Mouse (Mus musculus) midbrain, embryonic 13.5 days (tissue): ENCODE measurements around the gene Lrrfip1. TPM values are rescaled to one million over a fixed set of nuclear protein-coding genes. Genes with fewer than 3 reads are reported as not detected.

Experiments used
- ATAC-seq: fragments of 200-750 bp; cut with Nextera tagmentation; 2 replicates; pipeline ENCODE4 v1.8.0; 2017; ENCODE audit warnings: mild to moderate bottlenecking, moderate TSS enrichment, moderate library complexity
- H3K27ac ChIP-seq: fragments of 300-500 bp; sonication (generic); 2 replicates; pipeline ENCODE4 v1.5.1; 2015; ENCODE audit warnings: inconsistent platforms, mild to moderate bottlenecking, moderate library complexity
- H3K27me3 ChIP-seq: fragments of 300-500 bp; sonication (generic); 2 replicates; pipeline ENCODE4 v1.6.1; 2015; ENCODE audit warnings: mild to moderate bottlenecking, inconsistent platforms
- H3K36me3 ChIP-seq: fragments of 300-500 bp; sonication (generic); 2 replicates; pipeline ENCODE4 v1.6.1; 2015; ENCODE audit warnings: mild to moderate bottlenecking, inconsistent platforms
- H3K4me1 ChIP-seq: fragments of 300-500 bp; sonication (generic); replicated peaks from 2 replicates; pipeline ENCODE4 v1.6.1; 2015; ENCODE audit warnings: inconsistent platforms
- H3K4me2 ChIP-seq: fragments of 300-500 bp; sonication (generic); replicated peaks from 2 replicates; pipeline ENCODE4 v1.6.1; 2015; ENCODE audit warnings: moderate library complexity, mild to moderate bottlenecking, inconsistent platforms
- H3K4me3 ChIP-seq: fragments of 300-500 bp; sonication (generic); replicated peaks from 2 replicates; pipeline ENCODE4 v1.5.1; 2015; ENCODE audit warnings: mild to moderate bottlenecking, inconsistent platforms
- H3K9ac ChIP-seq: fragments of 300-500 bp; sonication (generic); replicated peaks from 2 replicates; pipeline ENCODE4 v1.6.1; 2015; ENCODE audit warnings: mild to moderate bottlenecking, inconsistent platforms
- H3K9me3 ChIP-seq: fragments of 300-500 bp; sonication (generic); 2 replicates; pipeline ENCODE4 v1.6.1; 2016; ENCODE audit warnings: mild to moderate bottlenecking, inconsistent platforms
- WGBS: fragments of 180-500 bp; shearing (Covaris S2); methylation state at CpG from one replicate; pipeline ENCODE4 v1.1.7; 2015; 5-methylcytosine and 5-hydroxymethylcytosine counted together
- polyA plus RNA-seq: library from polyadenylated mRNA; unstranded; fragments of >200 nt; fragmentation: Nextera tagmentation; extraction: Ambion mirVana; gene quantifications from 2 replicates; pipeline ENCODE4 v1.2.1, GENCODE M21; 2015

Gene Lrrfip1
- polyA plus RNA-seq: 23.0 and 23.6 TPM in 2 replicates

GRCm38 (mm10) chr1:90998268-90998890 is at the start of gene Lrrfip1:
Gene Lrrfip1, plus strand, starts transcription at chr1:90998737.
- Histone ChIP-seq H3K36me3 (no peaks in the 10 kb centered on the region), H3K4me3 (peak within 1 kb of the TSS; percentile 78), H3K4me1 (peaks cover 26% of the 10 kb centered on the region), H3K4me2 (peak within 1 kb of the TSS; percentile 98), H3K27me3 (no peaks in the 10 kb centered on the region; the same call in 1 of the 2 replicates), H3K9me3 (no peaks in the 10 kb centered on the region), H3K9ac (peak within 1 kb of the TSS; percentile 86), H3K27ac (peak within 1 kb of the TSS; percentile 39; the same call in 1 of the 2 replicates)
- 3% methylated on average over 44 of the region's 59 CpGs for WGBS
- peak; percentile 87 for ATAC-seq

GRCm38 (mm10) chr1:90949309-90949708 is 49.2 kb upstream of the Lrrfip1 start:
- Histone ChIP-seq H3K9me3 (no peaks in the 10 kb centered on the region), H3K27ac (no peak overlapping the region), H3K4me1 (no peaks in the 10 kb centered on the region), H3K27me3 (no peaks in the 10 kb centered on the region), H3K4me2 (no peak overlapping the region), H3K36me3 (no peaks in the 10 kb centered on the region), H3K4me3 (no peak overlapping the region), H3K9ac (no peak overlapping the region)
- 81% methylated on average over 9 of the region's 9 CpGs for WGBS
- no peak for ATAC-seq

- H3K9me3 ChIP-seq: no peaks in the 10 kb centered on the region
- no peak overlapping the region for H3K9ac ChIP-seq
- H3K4me2 ChIP-seq: no peak overlapping the region
- no peak for ATAC-seq
- no peaks in the 10 kb centered on the region for H3K27me3 ChIP-seq
- WGBS: 88% methylated on average over 7 of the region's 7 CpGs
- H3K4me3 ChIP-seq: no peak overlapping the region
- no peaks in the 10 kb centered on the region for H3K36me3 ChIP-seq
- H3K4me1 ChIP-seq: no peaks in the 10 kb centered on the region
- H3K27ac ChIP-seq: no peak overlapping the region
Observed at GRCm38 (mm10) chr1:90951670-90952069, 46.9 kb upstream of the Lrrfip1 start.

- ATAC-seq: no peak
- H3K27me3 ChIP-seq: no peaks in the 10 kb centered on the region
- 77% methylated on average over 8 of the region's 8 CpGs for WGBS
Observed at GRCm38 (mm10) chr1:90952808-90953207, 45.7 kb upstream of the Lrrfip1 start, which contains the start of gene Prlh. Gene Prlh, plus strand, starts transcription at chr1:90953108.

GRCm38 (mm10) chr1:90953688-90954087 is 44.8 kb upstream of the Lrrfip1 start:
- Histone ChIP-seq H3K4me3 (no peak overlapping the region), H3K9ac (no peak overlapping the region), H3K36me3 (no peaks in the 10 kb centered on the region), H3K4me2 (no peak overlapping the region), H3K9me3 (no peaks in the 10 kb centered on the region), H3K4me1 (no peaks in the 10 kb centered on the region), H3K27me3 (no peaks in the 10 kb centered on the region), H3K27ac (no peak overlapping the region)
- ATAC-seq: no peak
- 83% methylated on average over 11 of the region's 11 CpGs for WGBS

More at GRCm38 (mm10) chr1:90952808-90953207, 45.7 kb upstream of the Lrrfip1 start, which contains the start of gene Prlh:
- Histone ChIP-seq H3K4me2 (no peak within 1 kb of the TSS), H3K36me3 (no peaks in the 10 kb centered on the region), H3K27ac (no peak within 1 kb of the TSS), H3K9me3 (no peaks in the 10 kb centered on the region), H3K4me1 (no peaks in the 10 kb centered on the region), H3K9ac (no peak within 1 kb of the TSS), H3K4me3 (no peak within 1 kb of the TSS)

- peak; percentile 79 for ATAC-seq
Observed at GRCm38 (mm10) chr1:90956245-90957096, 42.1 kb upstream of the Lrrfip1 start.

GRCm38 (mm10) chr1:90962526-90962925 is 36.0 kb upstream of the Lrrfip1 start:
- Histone ChIP-seq H3K36me3 (no peaks in the 10 kb centered on the region), H3K9ac (no peak overlapping the region), H3K4me1 (peaks cover 10% of the 10 kb centered on the region), H3K4me2 (no peak overlapping the region), H3K9me3 (no peaks in the 10 kb centered on the region), H3K27me3 (no peaks in the 10 kb centered on the region), H3K4me3 (no peak overlapping the region), H3K27ac (no peak overlapping the region)
- no peak for ATAC-seq
- 47% methylated on average over 4 of the region's 4 CpGs for WGBS

More at GRCm38 (mm10) chr1:90956245-90957096, 42.1 kb upstream of the Lrrfip1 start:
- no peak overlapping the region for H3K4me2 ChIP-seq
- H3K4me1 ChIP-seq: no peaks in the 10 kb centered on the region
- no peaks in the 10 kb centered on the region for H3K36me3 ChIP-seq
- H3K9me3 ChIP-seq: no peaks in the 10 kb centered on the region
- no peaks in the 10 kb centered on the region for H3K27me3 ChIP-seq
- H3K9ac ChIP-seq: no peak overlapping the region
- WGBS: 38% methylated on average over 7 of the region's 7 CpGs
- no peak overlapping the region for H3K27ac ChIP-seq
- no peak overlapping the region for H3K4me3 ChIP-seq

GRCm38 (mm10) chr1:90962994-90963393 is 35.5 kb upstream of the Lrrfip1 start:
- 42% methylated on average over 3 of the region's 3 CpGs for WGBS
- no peak overlapping the region for H3K4me2 ChIP-seq
- peaks cover 10% of the 10 kb centered on the region for H3K4me1 ChIP-seq
- H3K9me3 ChIP-seq: no peaks in the 10 kb centered on the region
- ATAC-seq: peak; percentile 37; the same call in 1 of the 2 replicates
- H3K27ac ChIP-seq: no peak overlapping the region
- H3K9ac ChIP-seq: no peak overlapping the region
- no peak overlapping the region for H3K4me3 ChIP-seq
- H3K27me3 ChIP-seq: no peaks in the 10 kb centered on the region
- no peaks in the 10 kb centered on the region for H3K36me3 ChIP-seq

- peak; percentile 18; the same call in 1 of the 2 replicates for ATAC-seq
- WGBS: 73% methylated on average over 7 of the region's 7 CpGs
- H3K27me3 ChIP-seq: peaks cover 11% of the 10 kb centered on the region
Observed at GRCm38 (mm10) chr1:90967583-90967982, 31.0 kb upstream of the Lrrfip1 start.

GRCm38 (mm10) chr1:90968649-90969048 is 29.9 kb upstream of the Lrrfip1 start:
- peaks cover 11% of the 10 kb centered on the region for H3K27me3 ChIP-seq
- H3K4me2 ChIP-seq: no peak overlapping the region
- WGBS: 90% methylated on average over 4 of the region's 4 CpGs
- H3K36me3 ChIP-seq: no peaks in the 10 kb centered on the region
- H3K9me3 ChIP-seq: no peaks in the 10 kb centered on the region
- no peak for ATAC-seq
- no peak overlapping the region for H3K9ac ChIP-seq
- H3K4me1 ChIP-seq: peaks cover 7% of the 10 kb centered on the region
- no peak overlapping the region for H3K4me3 ChIP-seq
- H3K27ac ChIP-seq: no peak overlapping the region

More at GRCm38 (mm10) chr1:90967583-90967982, 31.0 kb upstream of the Lrrfip1 start:
- Histone ChIP-seq H3K4me1 (peaks cover 10% of the 10 kb centered on the region), H3K4me3 (no peak overlapping the region), H3K27ac (no peak overlapping the region), H3K9ac (no peak overlapping the region), H3K4me2 (no peak overlapping the region), H3K9me3 (no peaks in the 10 kb centered on the region), H3K36me3 (no peaks in the 10 kb centered on the region)

GRCm38 (mm10) chr1:90969347-90969784 is 29.2 kb upstream of the Lrrfip1 start, which contains the start of gene Rab17:
Gene Rab17, minus strand, starts transcription at chr1:90969661.
- ATAC-seq: no peak
- 47% methylated on average over 9 of the region's 9 CpGs for WGBS
- Histone ChIP-seq H3K27ac (no peak within 1 kb of the TSS), H3K9ac (no peak within 1 kb of the TSS), H3K27me3 (peaks cover 11% of the 10 kb centered on the region), H3K9me3 (no peaks in the 10 kb centered on the region), H3K4me1 (peaks cover 14% of the 10 kb centered on the region), H3K4me3 (no peak within 1 kb of the TSS), H3K36me3 (no peaks in the 10 kb centered on the region), H3K4me2 (no peak within 1 kb of the TSS)

GRCm38 (mm10) chr1:90969881-90970390 is 28.6 kb upstream of the Lrrfip1 start:
- Histone ChIP-seq H3K4me1 (peaks cover 20% of the 10 kb centered on the region), H3K9me3 (no peaks in the 10 kb centered on the region), H3K36me3 (no peaks in the 10 kb centered on the region), H3K9ac (no peak overlapping the region), H3K27me3 (peaks cover 11% of the 10 kb centered on the region), H3K4me3 (no peak overlapping the region), H3K4me2 (no peak overlapping the region), H3K27ac (no peak overlapping the region)
- 76% methylated on average over 10 of the region's 10 CpGs for WGBS
- no peak for ATAC-seq
